Mouse (Mus musculus) adrenal gland, postnatal 36 days (tissue): ENCODE results near the gene Gm14819. TPM values are rescaled to one million over a fixed set of nuclear protein-coding genes. Genes with fewer than 3 reads are reported as not detected.
"Not testable (repeated sequence)": the region's sequence is repeated elsewhere in the genome, so short reads cannot be mapped to it uniquely, and the experiment has no call there.

Source experiments
- DNase-seq, 2 experiments: peaks; one replicate each; pipeline ENCODE4 v3.0.0; 2021; ENCODE audit warnings: mixed read lengths in 1 of 2
- long read RNA-seq, 2 experiments: library from polyadenylated mRNA; stranded (forward); transcript quantifications; one replicate each; pipeline ENCODE4 v2.0.0; 2021; ENCODE audit warnings: borderline sequencing depth in 2 of 2
- total RNA-seq, 2 experiments: library from RNA; stranded (reverse); gene quantifications; 2 replicates each; pipeline ENCODE4 v1.2.3; 2021

Gene Gm14819
- total RNA-seq, result not detected
- long read RNA-seq, experiment 1, result 0 reads
- long read RNA-seq, experiment 2, result 0 reads

DNA sequence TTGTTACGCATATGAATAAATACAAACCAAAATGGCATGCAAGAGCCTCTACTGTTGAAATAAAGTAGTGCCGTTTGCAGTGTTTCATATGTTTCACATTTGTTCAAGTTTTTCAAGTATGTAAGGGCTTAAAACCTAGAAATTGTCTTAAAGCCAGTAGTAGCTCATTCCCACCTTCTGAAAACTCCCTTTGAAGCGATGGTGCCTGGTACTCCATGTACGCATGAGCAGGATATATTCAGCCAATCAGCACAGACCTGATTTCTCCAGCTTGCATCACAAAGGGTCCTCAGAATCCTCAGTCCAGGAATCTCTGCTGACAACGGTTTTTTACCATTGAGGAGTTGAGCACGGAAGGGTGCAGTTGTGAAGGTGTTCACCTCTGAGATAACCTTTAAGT lies at the start of gene Gm14819:
Gene Gm14819 (plus strand): TSS at position 301 of the 400 bp plus-strand sequence.
- DNase-seq, result not testable (repeated sequence)
